Mouse (Mus musculus): ENCODE data around the gene Bnipl. TPM values are rescaled to one million over a fixed set of nuclear protein-coding genes. Genes with fewer than 3 reads are reported as not detected.
A peak's percentile ranks its signal among the peaks of the same experiment; 100 is the strongest.
"Not testable (repeated sequence)": the region's sequence is repeated elsewhere in the genome, so short reads cannot be mapped to it uniquely, and the experiment has no call there.

The Bnipl gene
- polyA plus RNA-seq, 1 experiment from 2014 or later, result not detected

DNA sequence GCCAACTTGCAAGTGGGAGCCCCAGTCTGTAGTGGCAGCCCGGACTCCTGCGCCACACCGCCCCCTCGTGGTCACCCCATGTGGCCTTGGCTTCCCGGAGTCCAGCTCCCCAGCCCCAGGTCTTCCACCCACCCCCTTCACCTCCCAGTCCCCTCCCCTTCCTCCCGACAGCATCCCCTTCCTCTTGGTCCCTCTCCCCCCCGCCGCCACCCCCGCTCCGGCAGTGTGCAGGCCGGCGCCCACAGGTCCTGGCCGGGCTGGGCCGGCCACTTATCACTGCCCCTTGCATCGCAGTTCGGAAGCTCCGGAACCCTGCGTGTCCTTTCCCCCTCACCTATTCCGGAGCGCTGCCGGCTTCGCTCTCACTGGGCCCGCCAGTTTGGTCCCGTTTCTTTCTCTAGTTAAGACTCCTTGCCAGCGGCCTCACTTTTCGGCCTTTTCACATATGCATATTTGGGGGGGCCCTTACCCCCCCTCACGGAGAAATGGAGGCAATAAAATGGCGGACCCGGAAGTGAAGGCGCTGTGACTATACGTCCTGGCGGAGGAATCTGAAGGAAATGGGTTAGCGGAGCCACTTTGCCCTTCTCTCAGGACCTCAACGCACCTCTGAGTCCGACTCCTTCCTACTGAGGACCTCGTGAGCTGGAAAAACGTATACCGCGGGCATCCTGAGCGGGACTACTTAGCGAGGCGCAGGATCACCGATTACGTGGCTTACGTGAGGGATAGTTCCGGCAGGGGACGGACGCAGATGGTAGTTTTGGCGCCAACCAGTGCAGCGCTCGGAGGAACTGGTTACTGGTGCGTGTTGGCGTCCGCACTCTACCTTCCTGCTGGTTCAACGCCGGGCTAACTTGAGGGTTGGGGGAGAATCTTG lies 33.5 kb downstream of the Bnipl start, which contains the start of gene Gabpb2:
Gabpb2 (minus strand) TSS at position 662 of the 880 bp plus-strand sequence.
- WGBS (ENCODE audit: insufficient replicate concordance), result under 1% methylated on average over 54 of the region's 56 CpGs
- Histone ChIP-seq H3K27me3 (ENCODE audit: control insufficient read depth, insufficient read depth, low read length) (no peaks in the 10 kb centered on the region), H3K4me3 (ENCODE audit: low read depth, low read length) (peak within 1 kb of the TSS; percentile 64), H3K27ac (ENCODE audit: low read depth, low read length) (peak within 1 kb of the TSS; percentile 97), H3K4me1 (ENCODE audit: control insufficient read depth, insufficient read depth, low read length) (no peaks in the 10 kb centered on the region), H3K4me2 (peak within 1 kb of the TSS; percentile 70), H3K9ac (ENCODE audit: low read depth, low read length) (peak within 1 kb of the TSS; percentile 86), H3K9me3 (replicated peaks; ENCODE audit: control insufficient read depth, low read length) (no peaks in the 10 kb centered on the region), H3K36me3 (ENCODE audit: control insufficient read depth, insufficient read depth, low read length) (peaks cover 7% of the 10 kb centered on the region; the same call in 1 of the 2 replicates)
- ATAC-seq (replicated peaks; ENCODE audit: insufficient number of reproducible peaks, low FRiP score, low TSS enrichment), result peak; percentile 89

DNA sequence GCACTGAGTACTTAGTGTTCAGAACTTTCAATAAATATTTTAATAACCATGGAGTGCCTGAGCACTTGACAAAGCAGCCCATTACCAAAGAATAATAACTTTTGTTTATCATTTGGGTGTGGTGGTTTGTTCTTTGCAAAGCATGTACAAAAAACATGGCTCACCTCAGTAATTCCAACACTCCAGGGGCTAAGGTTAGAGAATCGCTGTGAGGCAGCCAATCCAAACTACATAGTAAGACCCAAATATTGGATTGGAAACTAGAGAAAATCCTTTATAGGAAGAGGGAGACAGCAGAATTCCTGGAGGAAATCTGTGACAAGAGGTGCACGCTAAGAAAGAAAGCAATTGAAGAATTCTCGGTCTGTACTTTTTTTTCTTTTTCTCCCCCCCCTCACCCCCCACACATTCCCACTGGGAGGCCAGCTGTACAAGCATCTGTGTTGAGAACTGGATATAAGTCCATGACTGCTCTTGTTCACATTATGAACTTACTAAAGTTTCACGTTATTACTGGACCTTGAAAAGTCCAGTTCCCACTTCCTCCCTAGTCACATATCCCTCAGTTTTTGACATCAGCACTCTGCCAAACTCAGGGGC lies 34.2 kb downstream of the Bnipl start:
- peak overlapping the region; percentile 64 for H3K4me3 ChIP-seq (ENCODE audit: low read depth, low read length)
- 22% methylated on average over 4 of the region's 4 CpGs for WGBS (ENCODE audit: insufficient replicate concordance)
- peak overlapping the region; percentile 86 for H3K9ac ChIP-seq (ENCODE audit: low read depth, low read length)
- H3K9me3 ChIP-seq (replicated peaks; ENCODE audit: control insufficient read depth, low read length), result no peaks in the 10 kb centered on the region
- H3K4me1 ChIP-seq (ENCODE audit: control insufficient read depth, insufficient read depth, low read length), result no peaks in the 10 kb centered on the region
- ATAC-seq (replicated peaks; ENCODE audit: insufficient number of reproducible peaks, low FRiP score, low TSS enrichment), result no peak; the same call in 1 of the 2 replicates
- H3K4me2 ChIP-seq, result peak overlapping the region; percentile 70
- no peaks in the 10 kb centered on the region for H3K27me3 ChIP-seq (ENCODE audit: control insufficient read depth, insufficient read depth, low read length)
- H3K27ac ChIP-seq (ENCODE audit: low read depth, low read length), result peak overlapping the region; percentile 97
- peaks cover 7% of the 10 kb centered on the region; the same call in 1 of the 2 replicates for H3K36me3 ChIP-seq (ENCODE audit: control insufficient read depth, insufficient read depth, low read length)

DNA sequence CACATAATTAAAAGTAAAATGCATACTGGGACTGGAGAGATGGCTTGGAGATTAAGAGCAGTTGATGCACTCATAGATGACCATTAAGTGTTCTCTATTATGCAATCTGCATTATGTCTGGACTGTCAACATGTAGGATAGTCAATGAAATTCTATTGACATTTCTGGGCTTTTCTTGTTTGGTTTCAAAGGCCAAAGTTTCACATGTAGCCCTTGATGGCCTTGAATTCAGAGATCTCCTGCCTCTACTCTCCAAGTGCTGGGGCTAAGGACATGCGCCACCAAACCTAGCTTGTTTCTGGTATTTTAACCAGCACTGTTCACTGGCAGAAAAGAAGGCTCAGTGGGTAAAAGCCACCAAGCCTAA lies 37.4 kb downstream of the Bnipl start:
- no peak overlapping the region for H3K4me2 ChIP-seq

DNA sequence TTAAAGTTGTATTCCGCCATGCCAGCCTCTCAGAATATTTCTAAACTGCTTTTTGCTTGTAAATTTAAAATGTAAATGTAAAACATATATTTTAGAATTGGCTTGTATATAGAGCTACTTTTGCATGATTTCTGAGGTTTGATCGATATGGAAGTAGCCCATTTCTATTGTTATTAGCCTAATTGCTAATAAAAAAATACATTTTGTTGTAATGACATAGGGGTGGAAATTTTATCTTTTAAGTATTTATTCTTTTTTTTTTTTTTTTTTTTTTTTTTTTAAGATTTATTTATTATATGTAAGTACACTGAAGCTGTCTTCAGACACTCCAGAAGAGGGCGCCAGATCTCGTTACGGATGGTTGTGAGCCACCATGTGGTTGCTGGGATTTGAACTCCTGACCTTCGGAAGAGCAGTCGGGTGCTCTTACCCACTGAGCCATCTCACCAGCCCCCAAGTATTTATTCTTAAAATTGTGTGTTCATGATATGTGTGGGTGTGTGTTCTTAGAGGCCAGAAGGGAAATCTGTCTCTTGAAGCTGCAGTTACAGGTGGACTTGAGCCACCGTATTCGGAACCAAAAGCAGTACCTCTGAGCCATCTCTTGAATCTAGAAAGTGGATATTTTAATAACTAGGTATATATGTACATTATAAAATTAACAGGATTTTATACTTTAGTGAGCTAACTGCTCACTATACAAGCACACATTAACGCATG lies 37.9 kb downstream of the Bnipl start:
- H3K27me3 ChIP-seq (ENCODE audit: control insufficient read depth, insufficient read depth, low read length); H3K36me3 ChIP-seq (ENCODE audit: control insufficient read depth, insufficient read depth, low read length); H3K27ac ChIP-seq (ENCODE audit: low read depth, low read length); H3K4me2 ChIP-seq; H3K9ac ChIP-seq (ENCODE audit: low read depth, low read length); H3K4me1 ChIP-seq (ENCODE audit: control insufficient read depth, insufficient read depth, low read length); H3K4me3 ChIP-seq (ENCODE audit: low read depth, low read length); H3K9me3 ChIP-seq (replicated peaks; ENCODE audit: control insufficient read depth, low read length); ATAC-seq (replicated peaks; ENCODE audit: insufficient number of reproducible peaks, low FRiP score, low TSS enrichment): not testable (repeated sequence)
- 86% methylated on average over 8 of the region's 10 CpGs for WGBS (ENCODE audit: insufficient replicate concordance)

More for the DNA sequence above, 37.4 kb downstream of the Bnipl start:
- H3K36me3 ChIP-seq (ENCODE audit: control insufficient read depth, insufficient read depth, low read length), result peaks cover 7% of the 10 kb centered on the region; the same call in 1 of the 2 replicates
- no peak overlapping the region for H3K9ac ChIP-seq (ENCODE audit: low read depth, low read length)
- no peaks in the 10 kb centered on the region for H3K9me3 ChIP-seq (replicated peaks; ENCODE audit: control insufficient read depth, low read length)
- no peaks in the 10 kb centered on the region for H3K4me1 ChIP-seq (ENCODE audit: control insufficient read depth, insufficient read depth, low read length)
- H3K27me3 ChIP-seq (ENCODE audit: control insufficient read depth, insufficient read depth, low read length), result no peaks in the 10 kb centered on the region
- no peak overlapping the region for H3K27ac ChIP-seq (ENCODE audit: low read depth, low read length)
- no peak for ATAC-seq (replicated peaks; ENCODE audit: insufficient number of reproducible peaks, low FRiP score, low TSS enrichment)
- WGBS (ENCODE audit: insufficient replicate concordance), result 96% methylated on average over 1 of the region's 1 CpGs
- no peak overlapping the region for H3K4me3 ChIP-seq (ENCODE audit: low read depth, low read length)

- H3K36me3 ChIP-seq (ENCODE audit: control insufficient read depth, insufficient read depth, low read length), result peaks cover 22% of the 10 kb centered on the region
- H3K4me1 ChIP-seq (ENCODE audit: control insufficient read depth, insufficient read depth, low read length), result no peaks in the 10 kb centered on the region
- no peak overlapping the region for H3K27ac ChIP-seq (ENCODE audit: low read depth, low read length)
- H3K4me3 ChIP-seq (ENCODE audit: low read depth, low read length), result no peak overlapping the region
- no peak overlapping the region for H3K9ac ChIP-seq (ENCODE audit: low read depth, low read length)
- no peak overlapping the region for H3K4me2 ChIP-seq
- 91% methylated on average over 2 of the region's 2 CpGs for WGBS (ENCODE audit: insufficient replicate concordance)
- no peaks in the 10 kb centered on the region for H3K9me3 ChIP-seq (replicated peaks; ENCODE audit: control insufficient read depth, low read length)
- no peak for ATAC-seq (replicated peaks; ENCODE audit: insufficient number of reproducible peaks, low FRiP score, low TSS enrichment)
- no peaks in the 10 kb centered on the region for H3K27me3 ChIP-seq (ENCODE audit: control insufficient read depth, insufficient read depth, low read length)
These were observed 40.4 kb downstream of the Bnipl start for GRCm38 (mm10) chr3:95210585-95210984.

DNA sequence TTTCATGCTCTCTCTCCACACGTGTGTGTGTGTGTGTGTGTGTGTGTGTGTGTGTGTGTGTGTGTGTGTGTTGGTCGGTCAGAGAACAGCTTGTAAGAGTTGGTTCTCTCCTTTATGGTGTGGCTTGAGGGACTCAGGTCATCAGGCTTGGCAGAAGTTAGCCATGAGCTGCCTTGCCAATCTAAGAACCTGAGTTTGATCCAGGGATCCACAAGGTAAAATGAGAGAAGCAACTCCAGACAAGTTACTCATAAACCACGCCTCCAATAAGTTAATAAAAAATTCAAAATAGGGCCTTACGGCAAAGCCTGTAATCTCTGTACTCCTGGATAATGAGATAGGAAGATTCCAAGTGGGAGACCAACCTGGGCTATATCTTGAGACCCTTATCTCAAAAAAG lies 42.7 kb downstream of the Bnipl start:
- WGBS (ENCODE audit: insufficient replicate concordance), result 88% methylated on average over 4 of the region's 4 CpGs
- ATAC-seq (replicated peaks; ENCODE audit: insufficient number of reproducible peaks, low FRiP score, low TSS enrichment), result no peak
- Histone ChIP-seq H3K9ac (ENCODE audit: low read depth, low read length) (no peak overlapping the region), H3K4me2 (no peak overlapping the region), H3K27me3 (ENCODE audit: control insufficient read depth, insufficient read depth, low read length) (no peaks in the 10 kb centered on the region), H3K9me3 (replicated peaks; ENCODE audit: control insufficient read depth, low read length) (no peaks in the 10 kb centered on the region), H3K27ac (ENCODE audit: low read depth, low read length) (no peak overlapping the region), H3K36me3 (ENCODE audit: control insufficient read depth, insufficient read depth, low read length) (peaks cover 22% of the 10 kb centered on the region), H3K4me1 (ENCODE audit: control insufficient read depth, insufficient read depth, low read length) (no peaks in the 10 kb centered on the region), H3K4me3 (ENCODE audit: low read depth, low read length) (no peak overlapping the region)

GRCm38 (mm10) chr3:95203880-95204279 lies 47.1 kb downstream of the Bnipl start:
- WGBS (ENCODE audit: insufficient replicate concordance), result 84% methylated on average over 6 of the region's 6 CpGs
- Histone ChIP-seq H3K9ac (ENCODE audit: low read depth, low read length) (no peak overlapping the region), H3K27me3 (ENCODE audit: control insufficient read depth, insufficient read depth, low read length) (no peaks in the 10 kb centered on the region), H3K9me3 (replicated peaks; ENCODE audit: control insufficient read depth, low read length) (no peaks in the 10 kb centered on the region), H3K4me1 (ENCODE audit: control insufficient read depth, insufficient read depth, low read length) (no peaks in the 10 kb centered on the region), H3K4me2 (no peak overlapping the region), H3K36me3 (ENCODE audit: control insufficient read depth, insufficient read depth, low read length) (peaks cover 42% of the 10 kb centered on the region), H3K4me3 (ENCODE audit: low read depth, low read length) (no peak overlapping the region), H3K27ac (ENCODE audit: low read depth, low read length) (no peak overlapping the region)
- no peak for ATAC-seq (replicated peaks; ENCODE audit: insufficient number of reproducible peaks, low FRiP score, low TSS enrichment)

GRCm38 (mm10) chr3:95200562-95200961 lies 50.4 kb downstream of the Bnipl start:
- WGBS (ENCODE audit: insufficient replicate concordance), result 88% methylated on average over 2 of the region's 2 CpGs
- H3K4me3 ChIP-seq (ENCODE audit: low read depth, low read length), result no peak overlapping the region
- no peak overlapping the region for H3K27ac ChIP-seq (ENCODE audit: low read depth, low read length)
- H3K4me1 ChIP-seq (ENCODE audit: control insufficient read depth, insufficient read depth, low read length), result no peaks in the 10 kb centered on the region
- peaks cover 29% of the 10 kb centered on the region for H3K36me3 ChIP-seq (ENCODE audit: control insufficient read depth, insufficient read depth, low read length)
- no peaks in the 10 kb centered on the region for H3K9me3 ChIP-seq (replicated peaks; ENCODE audit: control insufficient read depth, low read length)
- no peak overlapping the region for H3K4me2 ChIP-seq
- no peak for ATAC-seq (replicated peaks; ENCODE audit: insufficient number of reproducible peaks, low FRiP score, low TSS enrichment)
- no peaks in the 10 kb centered on the region for H3K27me3 ChIP-seq (ENCODE audit: control insufficient read depth, insufficient read depth, low read length)
- H3K9ac ChIP-seq (ENCODE audit: low read depth, low read length), result no peak overlapping the region
